17 mouse cellular contexts compared by ENCODE assay signal in genomic region chr14:76837583-76838220, GRCm38 (mm10).
DNase-seq lines count a peak whose midpoint lies in the region; ATAC-seq lines count a peak whose summit lies in the region.
"Had no signal": no experiment of that assay in that cellular context is flagged by ENCODE, and none has a peak within 500 bp of the region (broad histone marks: within the 10 kb centered on the region; RNA-seq: fewer than 3 reads in every experiment).

No protein-coding gene starts in this region.

- 89% methylated on average over 5 of the region's 5 CpGs for WGBS in kidney, embryonic 14.5 days
- WGBS in liver, embryonic 13.5 days (ENCODE audit: insufficient replicate concordance): 64% methylated on average over 5 of the region's 5 CpGs

- H3K27ac ChIP-seq in kidney, embryonic 14.5 days (ENCODE audit: low read depth, low read length): no peak overlapping the region
- peak overlapping the region; percentile 4 for H3K27ac ChIP-seq in liver, embryonic 13.5 days
- H3K27ac ChIP-seq: hindbrain, embryonic 15.5 days; limb, embryonic 12.5 days had no signal

- H3K9ac ChIP-seq in kidney, embryonic 14.5 days (ENCODE audit: low read depth, low read length): no peak overlapping the region
- H3K9ac ChIP-seq in liver, embryonic 13.5 days: no peak overlapping the region
- H3K9ac ChIP-seq: hindbrain, embryonic 15.5 days; limb, embryonic 12.5 days had no signal

- no peaks in the 10 kb centered on the region for H3K4me1 ChIP-seq in kidney, embryonic 14.5 days (ENCODE audit: control insufficient read depth, insufficient read depth, low read length)
- H3K4me1 ChIP-seq in liver, embryonic 13.5 days (replicated peaks): no peaks in the 10 kb centered on the region

- DNase-seq in kidney, adult 18-20 months: peak; percentile 44
- DNase-seq in kidney, postnatal 10 days: peak; percentile 55
- no peak for DNase-seq in liver, embryonic 13.5 days
- peak; percentile 77 for DNase-seq in yolk sac, embryonic 10.5 days (ENCODE audit: low spot score)
- DNase-seq in lung, postnatal 25 days (ENCODE audit: low spot score): no peak
- no peak for DNase-seq in cerebellum, adult 11 months
- DNase-seq: adrenal gland, adult 2 months; B cell, adult 2 months; cerebellum, adult 2 months; heart, postnatal 14 days; lung, postnatal 36 days; thymus, postnatal 4 days had no signal

- no peak for ATAC-seq in kidney, embryonic 14.5 days (ENCODE audit: low FRiP score, low TSS enrichment)
- ATAC-seq in liver, embryonic 13.5 days (ENCODE audit: low read depth): peak; percentile 78
- ATAC-seq in frontal cortex, adult (ENCODE audit: low TSS enrichment): no peak
- ATAC-seq: forebrain, embryonic 14.5 days had no signal

- no peak overlapping the region for H3K4me2 ChIP-seq in kidney, embryonic 14.5 days (replicated peaks; ENCODE audit: low read depth, low read length)
- no peak overlapping the region for H3K4me2 ChIP-seq in liver, embryonic 13.5 days
- H3K4me2 ChIP-seq: hindbrain, embryonic 15.5 days; limb, embryonic 12.5 days had no signal

- no peak overlapping the region for H3K4me3 ChIP-seq in kidney, embryonic 14.5 days (ENCODE audit: low read length)
- no peak overlapping the region for H3K4me3 ChIP-seq in liver, embryonic 13.5 days (replicated peaks)
- H3K4me3 ChIP-seq: hindbrain, embryonic 15.5 days; limb, embryonic 12.5 days had no signal

- no peaks in the 10 kb centered on the region for H3K9me3 ChIP-seq in kidney, embryonic 14.5 days (ENCODE audit: control insufficient read depth, low read length)
- H3K9me3 ChIP-seq in liver, embryonic 13.5 days (replicated peaks): no peaks in the 10 kb centered on the region
- H3K9me3 ChIP-seq: hindbrain, embryonic 15.5 days; limb, embryonic 12.5 days had no signal

- H3K27me3 ChIP-seq in kidney, embryonic 14.5 days (ENCODE audit: control insufficient read depth, insufficient read depth, low read length): no peaks in the 10 kb centered on the region
- H3K27me3 ChIP-seq in liver, embryonic 13.5 days: no peaks in the 10 kb centered on the region
- H3K27me3 ChIP-seq: hindbrain, embryonic 15.5 days; limb, embryonic 12.5 days had no signal

- H3K36me3 ChIP-seq in kidney, embryonic 14.5 days (ENCODE audit: control insufficient read depth, insufficient read depth, low read length): no peaks in the 10 kb centered on the region
- no peaks in the 10 kb centered on the region for H3K36me3 ChIP-seq in liver, embryonic 13.5 days
- H3K36me3 ChIP-seq: hindbrain, embryonic 15.5 days; limb, embryonic 12.5 days had no signal

Comparison
In these comparisons a context has a peak if more than half of its experiments do, and no peak if none do; other contexts are left out.
1. DNase-seq: peak in kidney, adult 18-20 months (single experiment), kidney, postnatal 10 days (single experiment) and yolk sac, embryonic 10.5 days (single experiment); none in liver, embryonic 13.5 days (single experiment), lung, postnatal 25 days (single experiment) and cerebellum, adult 11 months (single experiment).